Mouse (Mus musculus): ENCODE data around the gene Pde4a.

Gene Pde4a

GRCm38 (mm10) chr9:21165041-21165951 lies at the start of gene Pde4a:
Gene Pde4a (plus strand): TSS chr9:21165714.
- DNase-seq (ENCODE audit: low spot score in 2 of 2), result no peak

GRCm38 (mm10) chr9:21117073-21117472 lies 48.4 kb upstream of the Pde4a start:
- DNase-seq (ENCODE audit: low spot score in 2 of 2), result no peak

- DNase-seq (ENCODE audit: low spot score in 2 of 2), result no peak
These were observed 44.0 kb upstream of the Pde4a start for GRCm38 (mm10) chr9:21121483-21121882.

- no peak for DNase-seq (ENCODE audit: low spot score in 2 of 2)
These were observed 40.7 kb upstream of the Pde4a start for GRCm38 (mm10) chr9:21124837-21125236.

GRCm38 (mm10) chr9:21125502-21126258 lies 39.8 kb upstream of the Pde4a start:
- DNase-seq (ENCODE audit: low spot score in 2 of 2), result no peak

- DNase-seq (ENCODE audit: low spot score in 2 of 2), result no peak
These were observed 39.3 kb upstream of the Pde4a start for GRCm38 (mm10) chr9:21126259-21126627.

- DNase-seq (ENCODE audit: low spot score in 2 of 2), result peak; percentile 79 to 92
These were observed 34.2 kb upstream of the Pde4a start, which contains the start of gene Tyk2 for GRCm38 (mm10) chr9:21131059-21131956. Gene Tyk2 (minus strand): TSS chr9:21131243.

GRCm38 (mm10) chr9:21132102-21132775 lies 33.3 kb upstream of the Pde4a start:
- DNase-seq (ENCODE audit: low spot score in 2 of 2), result no peak

GRCm38 (mm10) chr9:21133064-21133707 lies 32.3 kb upstream of the Pde4a start:
- DNase-seq (ENCODE audit: low spot score in 2 of 2), result no peak

GRCm38 (mm10) chr9:21134595-21135328 lies 30.8 kb upstream of the Pde4a start:
- DNase-seq (ENCODE audit: low spot score in 2 of 2), result peak in 1 of 2 experiments; percentile 52

GRCm38 (mm10) chr9:21135329-21135890 lies 30.1 kb upstream of the Pde4a start:
- no peak for DNase-seq (ENCODE audit: low spot score in 2 of 2)

GRCm38 (mm10) chr9:21135941-21136381 lies 29.6 kb upstream of the Pde4a start:
- DNase-seq (ENCODE audit: low spot score in 2 of 2), result no peak

GRCm38 (mm10) chr9:21136401-21136800 lies 29.1 kb upstream of the Pde4a start:
- no peak for DNase-seq (ENCODE audit: low spot score in 2 of 2)

- peak; percentile 41 to 42 for DNase-seq (ENCODE audit: low spot score in 2 of 2)
These were observed 28.3 kb upstream of the Pde4a start for GRCm38 (mm10) chr9:21137229-21137628.

GRCm38 (mm10) chr9:21138386-21138785 lies 27.1 kb upstream of the Pde4a start:
- no peak for DNase-seq (ENCODE audit: low spot score in 2 of 2)

GRCm38 (mm10) chr9:21141922-21142321 lies 23.6 kb upstream of the Pde4a start:
- DNase-seq (ENCODE audit: low spot score in 2 of 2), result no peak

- DNase-seq (ENCODE audit: low spot score in 2 of 2), result no peak
These were observed 21.2 kb upstream of the Pde4a start for GRCm38 (mm10) chr9:21144361-21144760.

- no peak for DNase-seq (ENCODE audit: low spot score in 2 of 2)
These were observed 20.1 kb upstream of the Pde4a start for GRCm38 (mm10) chr9:21145431-21145830.

- DNase-seq (ENCODE audit: low spot score in 2 of 2), result no peak
These were observed 18.8 kb upstream of the Pde4a start for GRCm38 (mm10) chr9:21146722-21147121.
